Mouse (Mus musculus) intestine, postnatal 0 days (tissue): ENCODE results near the gene Gm44973. TPM values are rescaled to one million over a fixed set of nuclear protein-coding genes. Genes with fewer than 3 reads are reported as not detected.

Experiments
- ATAC-seq: fragments of 200-750 bp; cut with Nextera tagmentation; 2 replicates; pipeline ENCODE4 v1.8.0; 2017; ENCODE audit warnings: mild to moderate bottlenecking, moderate TSS enrichment, moderate library complexity
- H3K27ac ChIP-seq: fragments of 300-500 bp; sonication (generic); 2 replicates; pipeline ENCODE4 v1.5.1; 2014; ENCODE audit warnings: mild to moderate bottlenecking, low read depth, low read length, moderate library complexity
- H3K27me3 ChIP-seq: fragments of 300-500 bp; sonication (generic); replicated peaks from 2 replicates; pipeline ENCODE4 v1.6.1; 2014; ENCODE audit warnings: low read length, mixed read lengths; ENCODE audit not compliant: control insufficient read depth, insufficient read depth
- H3K36me3 ChIP-seq: fragments of 300-500 bp; sonication (generic); 2 replicates; pipeline ENCODE4 v1.6.1; 2014; ENCODE audit warnings: mild to moderate bottlenecking, moderate library complexity; ENCODE audit not compliant: control insufficient read depth, insufficient read depth
- H3K4me1 ChIP-seq: fragments of 300-500 bp; sonication (generic); replicated peaks from 2 replicates; pipeline ENCODE4 v1.6.1; 2014; ENCODE audit warnings: antibody characterized with exemption, low read length, mixed read lengths; ENCODE audit not compliant: control insufficient read depth, insufficient read depth
- H3K4me2 ChIP-seq: fragments of 300-500 bp; sonication (generic); replicated peaks from 2 replicates; pipeline ENCODE4 v1.6.1; 2014; ENCODE audit warnings: low read depth, mild to moderate bottlenecking, moderate library complexity
- H3K4me3 ChIP-seq: fragments of 300-500 bp; sonication (generic); 2 replicates; pipeline ENCODE4 v1.5.1; 2014; ENCODE audit warnings: low read depth, low read length
- H3K9ac ChIP-seq: fragments of 300-500 bp; sonication (generic); 2 replicates; pipeline ENCODE4 v1.6.1; 2014; ENCODE audit warnings: mild to moderate bottlenecking, low read depth, low read length
- H3K9me3 ChIP-seq: fragments of 300-500 bp; sonication (generic); 2 replicates; pipeline ENCODE4 v1.6.1; 2016; ENCODE audit warnings: mixed run types; ENCODE audit not compliant: control insufficient read depth
- CTCF ChIP-seq: sonication (generic); IDR thresholded peaks from 2 replicates; pipeline ENCODE4 v1.5.1; 2016; ENCODE audit warnings: low read depth, mild to moderate bottlenecking, control low read depth, antibody characterized with exemption, moderate library complexity
- WGBS: fragments of 180-500 bp; shearing (Covaris S2); extraction: QIAGEN DNeasy Blood & Tissue Kit; methylation state at CpG from one replicate; pipeline ENCODE4 v1.1.7; 2014; 5-methylcytosine and 5-hydroxymethylcytosine counted together
- polyA plus RNA-seq: library from polyadenylated mRNA; unstranded; fragments of >200 nt; fragmentation: Nextera tagmentation; extraction: Ambion mirVana; gene quantifications from 2 replicates; pipeline ENCODE4 v1.2.1, GENCODE M21; 2015

Gm44973 gene
- polyA plus RNA-seq, 1 experiment from 2014 or later = 4.7 TPM

- peak overlapping the region; percentile 88; the same call in 1 of the 2 replicates for H3K9ac ChIP-seq
- peak overlapping the region; percentile 68 for H3K4me3 ChIP-seq
- ATAC-seq = no peak
- H3K9me3 ChIP-seq = no peaks in the 10 kb centered on the region
- H3K4me2 ChIP-seq = peak overlapping the region; percentile 67
- no peaks in the 10 kb centered on the region for H3K27me3 ChIP-seq
- H3K36me3 ChIP-seq = peaks cover 15% of the 10 kb centered on the region
- 0 out of 2 replicates have a peak, but pooled peaks cover 3% of the 10 kb centered on the region for H3K4me1 ChIP-seq
- no peak for TF ChIP-seq CTCF
- WGBS = 14% methylated on average over 5 of the region's 5 CpGs
- peak overlapping the region; percentile 100 for H3K27ac ChIP-seq
Measured at GRCm38 (mm10) chr7:5038940-5039339, 23.6 kb downstream of the Gm44973 start.

GRCm38 (mm10) chr7:5044981-5045380 lies 29.7 kb downstream of the Gm44973 start:
- H3K36me3 ChIP-seq = no peaks in the 10 kb centered on the region
- TF ChIP-seq CTCF = no peak
- H3K27ac ChIP-seq = no peak overlapping the region
- H3K9me3 ChIP-seq = no peaks in the 10 kb centered on the region
- no peak overlapping the region for H3K4me3 ChIP-seq
- H3K9ac ChIP-seq = no peak overlapping the region
- ATAC-seq = no peak
- no peaks in the 10 kb centered on the region for H3K4me1 ChIP-seq
- H3K4me2 ChIP-seq = no peak overlapping the region
- H3K27me3 ChIP-seq = no peaks in the 10 kb centered on the region
- WGBS = 69% methylated on average over 2 of the region's 2 CpGs

- Histone ChIP-seq H3K36me3 (no peaks in the 10 kb centered on the region), H3K4me3 (no peak overlapping the region), H3K9me3 (no peaks in the 10 kb centered on the region), H3K4me1 (no peaks in the 10 kb centered on the region), H3K9ac (no peak overlapping the region), H3K27ac (no peak overlapping the region), H3K4me2 (no peak overlapping the region), H3K27me3 (no peaks in the 10 kb centered on the region)
- no peak for ATAC-seq
- TF ChIP-seq CTCF = peak; percentile 32; the same call in 1 of the 2 replicates
- 70% methylated on average over 2 of the region's 2 CpGs for WGBS
Measured at GRCm38 (mm10) chr7:5046112-5046511, 30.8 kb downstream of the Gm44973 start.

- Histone ChIP-seq H3K9ac (no peak overlapping the region), H3K4me2 (no peak overlapping the region), H3K27ac (no peak overlapping the region), H3K4me1 (no peaks in the 10 kb centered on the region), H3K27me3 (peaks cover 7% of the 10 kb centered on the region; the same call in 1 of the 2 replicates), H3K4me3 (no peak overlapping the region), H3K36me3 (no peaks in the 10 kb centered on the region), H3K9me3 (no peaks in the 10 kb centered on the region)
- TF ChIP-seq CTCF = peak; percentile 64
- ATAC-seq = no peak
- 25% methylated on average over 2 of the region's 2 CpGs for WGBS
Measured at GRCm38 (mm10) chr7:5047313-5047712, 32.0 kb downstream of the Gm44973 start.

- ATAC-seq = peak; percentile 68
- no peaks in the 10 kb centered on the region for H3K36me3 ChIP-seq
Measured at GRCm38 (mm10) chr7:5051193-5052192, 36.2 kb downstream of the Gm44973 start, which contains the start of gene Zfp580. Gene Zfp580 (plus strand): TSS chr7:5051538.

GRCm38 (mm10) chr7:5052438-5052837 lies 37.1 kb downstream of the Gm44973 start:
- Histone ChIP-seq H3K27me3 (peaks cover 57% of the 10 kb centered on the region), H3K36me3 (no peaks in the 10 kb centered on the region), H3K27ac (no peak overlapping the region)

More at GRCm38 (mm10) chr7:5051193-5052192, 36.2 kb downstream of the Gm44973 start, which contains the start of gene Zfp580:
- no peak for TF ChIP-seq CTCF
- H3K27ac ChIP-seq = no peak within 1 kb of the TSS
- H3K9ac ChIP-seq = peak within 1 kb of the TSS; percentile 60
- H3K4me1 ChIP-seq = no peaks in the 10 kb centered on the region
- no peaks in the 10 kb centered on the region for H3K9me3 ChIP-seq
- H3K4me2 ChIP-seq = peak within 1 kb of the TSS; percentile 89
- WGBS = 1% methylated on average over 65 of the region's 65 CpGs
- H3K4me3 ChIP-seq = peak within 1 kb of the TSS; percentile 57
- H3K27me3 ChIP-seq = peaks cover 48% of the 10 kb centered on the region

More at GRCm38 (mm10) chr7:5052438-5052837, 37.1 kb downstream of the Gm44973 start:
- Histone ChIP-seq H3K4me3 (peak overlapping the region; percentile 57), H3K9ac (no peak overlapping the region), H3K4me1 (no peaks in the 10 kb centered on the region), H3K4me2 (peak overlapping the region; percentile 89), H3K9me3 (no peaks in the 10 kb centered on the region)
- no peak for TF ChIP-seq CTCF
- WGBS = 4% methylated on average over 9 of the region's 12 CpGs
- ATAC-seq = no peak
